Mouse (Mus musculus) limb, embryonic 14.5 days (tissue): Measurements from ENCODE around the gene Plcz1. TPM values are rescaled to one million over a fixed set of nuclear protein-coding genes. Genes with fewer than 3 reads are reported as not detected.

Source experiments
- ATAC-seq: fragments of 200-750 bp; cut with Nextera tagmentation; 2 replicates; pipeline ENCODE4 v1.8.0; 2017; ENCODE audit warnings: low read depth, moderate number of reproducible peaks, moderate TSS enrichment; ENCODE audit not compliant: low FRiP score
- DNase-seq: peaks from one replicate; pipeline ENCODE4 v3.0.0-alpha.2; 2015; ENCODE audit warnings: low spot score
- H3K27ac ChIP-seq: fragments of 300-500 bp; sonication (generic); replicated peaks from 2 replicates; pipeline ENCODE4 v1.5.1; 2014; ENCODE audit warnings: low read depth, mild to moderate bottlenecking, low read length, moderate library complexity, mixed read lengths
- H3K27me3 ChIP-seq: fragments of 300-500 bp; sonication (generic); 2 replicates; pipeline ENCODE4 v1.6.1; 2014; ENCODE audit warnings: low read length, mixed read lengths; ENCODE audit not compliant: control insufficient read depth, insufficient read depth
- H3K36me3 ChIP-seq: fragments of 300-500 bp; sonication (generic); 2 replicates; pipeline ENCODE4 v1.6.1; 2014; ENCODE audit warnings: mild to moderate bottlenecking, low read length, moderate library complexity, mixed read lengths; ENCODE audit not compliant: control insufficient read depth, insufficient read depth
- H3K4me1 ChIP-seq: fragments of 300-500 bp; sonication (generic); 2 replicates; pipeline ENCODE4 v1.6.1; 2014; ENCODE audit warnings: antibody characterized with exemption, low read length, mixed read lengths; ENCODE audit not compliant: control insufficient read depth, insufficient read depth
- H3K4me2 ChIP-seq: fragments of 300-500 bp; sonication (generic); replicated peaks from 2 replicates; pipeline ENCODE4 v1.6.1; 2014; ENCODE audit warnings: low read depth, mild to moderate bottlenecking, low read length, moderate library complexity; ENCODE audit not compliant: severe bottlenecking
- H3K4me3 ChIP-seq: fragments of 300-500 bp; sonication (generic); replicated peaks from 2 replicates; pipeline ENCODE4 v1.5.1; 2014; ENCODE audit warnings: low read length
- H3K9ac ChIP-seq: fragments of 300-500 bp; sonication (generic); 2 replicates; pipeline ENCODE4 v1.6.1; 2014; ENCODE audit warnings: mild to moderate bottlenecking, low read depth, low read length, moderate library complexity; ENCODE audit not compliant: severe bottlenecking
- H3K9me3 ChIP-seq: fragments of 300-500 bp; sonication (generic); 2 replicates; pipeline ENCODE4 v1.6.1; 2016; ENCODE audit warnings: low read length; ENCODE audit not compliant: control insufficient read depth
- POLR2A ChIP-seq: fragments of 200-500 bp; IDR thresholded peaks from 2 replicates; pipeline ENCODE4 v1.8.0; 2012; ENCODE audit warnings: inconsistent platforms, mild to moderate bottlenecking, moderate library complexity, borderline replicate concordance; ENCODE audit not compliant: insufficient read depth, insufficient read length; ENCODE audit errors: extremely low read depth
- WGBS: fragments of 180-500 bp; shearing (Covaris S2); extraction: QIAGEN DNeasy Blood & Tissue Kit; methylation state at CpG from one replicate; pipeline ENCODE4 v1.1.7; 2014; 5-methylcytosine and 5-hydroxymethylcytosine counted together
- polyA plus RNA-seq, 2 experiments: library from polyadenylated mRNA; depleted of rRNA in 1 of 2; stranded (reverse) in 1 of 2; unstranded in 1 of 2; fragments of >200 nt; fragmentation: Nextera tagmentation in 1 of 2; extraction: Ambion mirVana in 1 of 2; gene quantifications; 2 replicates each; pipeline versions ENCODE4 v1.2.1 to v1.2.3; 2012 to 2014

Gene Plcz1
- 0.03 and 0.04 TPM in 2 replicates for polyA plus RNA-seq (2012; rRNA removed)
- polyA plus RNA-seq (2014; fragmentation: Nextera tagmentation; extraction: Ambion mirVana): not detected in 2 replicates

- TF ChIP-seq POLR2A: no peak
- Histone ChIP-seq H3K36me3 (no peaks in the 10 kb centered on the region), H3K4me1 (no peaks in the 10 kb centered on the region), H3K27ac (no peak within 1 kb of the TSS), H3K27me3 (no peaks in the 10 kb centered on the region), H3K4me2 (no peak within 1 kb of the TSS), H3K9ac (no peak within 1 kb of the TSS), H3K4me3 (no peak within 1 kb of the TSS), H3K9me3 (no peaks in the 10 kb centered on the region)
- 87% methylated on average over 5 of the region's 5 CpGs for WGBS
- DNase-seq (no peak), ATAC-seq (no peak)
Measured at GRCm38 (mm10) chr6:140041357-140041756, at the start of gene Plcz1. Gene Plcz1, minus strand, starts transcription at chr6:140041457.

DNA sequence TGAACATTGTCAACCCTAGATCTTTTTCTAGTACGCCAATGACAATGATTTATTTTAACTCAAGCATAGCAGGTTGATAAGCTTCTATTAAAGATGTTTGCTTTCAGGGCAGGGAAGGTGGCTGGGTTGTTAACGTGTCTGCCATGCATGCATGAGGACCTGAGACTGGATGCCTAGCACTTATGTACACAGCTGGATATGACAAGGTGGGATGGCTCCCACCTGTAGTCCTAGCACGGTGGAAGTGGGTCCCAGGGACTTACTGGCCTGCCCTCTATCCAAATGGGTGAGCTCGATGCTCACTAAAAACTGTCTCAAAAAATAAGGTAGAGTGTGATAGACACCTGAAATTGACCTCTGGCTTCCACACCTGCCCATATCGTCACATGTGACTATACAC is 48.6 kb upstream of the Plcz1 start:
- Histone ChIP-seq H3K27me3 (no peaks in the 10 kb centered on the region), H3K4me2 (no peak overlapping the region), H3K4me1 (no peaks in the 10 kb centered on the region), H3K9me3 (no peaks in the 10 kb centered on the region), H3K9ac (no peak overlapping the region), H3K27ac (no peak overlapping the region), H3K4me3 (no peak overlapping the region), H3K36me3 (no peaks in the 10 kb centered on the region)
- no peak for DNase-seq
- ATAC-seq: no peak
- no peak for TF ChIP-seq POLR2A
- 88% methylated on average over 5 of the region's 5 CpGs for WGBS

- TF ChIP-seq POLR2A: no peak
- no peak overlapping the region for H3K9ac ChIP-seq
- 0 out of 2 replicates have a peak, but pooled peaks cover 7% of the 10 kb centered on the region for H3K9me3 ChIP-seq
- no peak overlapping the region for H3K27ac ChIP-seq
- DNase-seq (no peak), ATAC-seq (no peak)
- H3K4me1 ChIP-seq: peaks cover 8% of the 10 kb centered on the region; the same call in 1 of the 2 replicates
- no peak overlapping the region for H3K4me3 ChIP-seq
- H3K36me3 ChIP-seq: no peaks in the 10 kb centered on the region
- no peaks in the 10 kb centered on the region for H3K27me3 ChIP-seq
- no peak overlapping the region for H3K4me2 ChIP-seq
- WGBS: 77% methylated on average over 3 of the region's 3 CpGs
Measured at GRCm38 (mm10) chr6:140081739-140082138, 40.5 kb upstream of the Plcz1 start.

- peak; percentile 65; the same call in 1 of the 2 replicates for ATAC-seq
- 0 out of 2 replicates have a peak, but pooled peaks cover 7% of the 10 kb centered on the region for H3K9me3 ChIP-seq
- 51% methylated on average over 7 of the region's 7 CpGs for WGBS
Measured at GRCm38 (mm10) chr6:140080933-140081332, 39.7 kb upstream of the Plcz1 start.

GRCm38 (mm10) chr6:140069177-140069576 is 27.9 kb upstream of the Plcz1 start:
- no peaks in the 10 kb centered on the region for H3K27me3 ChIP-seq
- 87% methylated on average over 8 of the region's 8 CpGs for WGBS
- ATAC-seq (no peak), DNase-seq (no peak)
- H3K4me2 ChIP-seq: no peak overlapping the region
- H3K36me3 ChIP-seq: no peaks in the 10 kb centered on the region
- TF ChIP-seq POLR2A: no peak
- no peaks in the 10 kb centered on the region for H3K4me1 ChIP-seq
- 0 out of 2 replicates have a peak, but pooled peaks cover 5% of the 10 kb centered on the region for H3K9me3 ChIP-seq
- H3K4me3 ChIP-seq: no peak overlapping the region
- H3K9ac ChIP-seq: no peak overlapping the region
- H3K27ac ChIP-seq: no peak overlapping the region

More at GRCm38 (mm10) chr6:140080933-140081332, 39.7 kb upstream of the Plcz1 start:
- TF ChIP-seq POLR2A: no peak
- no peaks in the 10 kb centered on the region for H3K36me3 ChIP-seq
- peaks cover 8% of the 10 kb centered on the region; the same call in 1 of the 2 replicates for H3K4me1 ChIP-seq
- no peak overlapping the region for H3K4me2 ChIP-seq
- H3K27ac ChIP-seq: 0 out of 2 replicates have a peak overlapping the region, but pooled peaks have one; percentile 8
- no peak overlapping the region for H3K9ac ChIP-seq
- DNase-seq: peak; percentile 30
- no peaks in the 10 kb centered on the region for H3K27me3 ChIP-seq
- no peak overlapping the region for H3K4me3 ChIP-seq

DNA sequence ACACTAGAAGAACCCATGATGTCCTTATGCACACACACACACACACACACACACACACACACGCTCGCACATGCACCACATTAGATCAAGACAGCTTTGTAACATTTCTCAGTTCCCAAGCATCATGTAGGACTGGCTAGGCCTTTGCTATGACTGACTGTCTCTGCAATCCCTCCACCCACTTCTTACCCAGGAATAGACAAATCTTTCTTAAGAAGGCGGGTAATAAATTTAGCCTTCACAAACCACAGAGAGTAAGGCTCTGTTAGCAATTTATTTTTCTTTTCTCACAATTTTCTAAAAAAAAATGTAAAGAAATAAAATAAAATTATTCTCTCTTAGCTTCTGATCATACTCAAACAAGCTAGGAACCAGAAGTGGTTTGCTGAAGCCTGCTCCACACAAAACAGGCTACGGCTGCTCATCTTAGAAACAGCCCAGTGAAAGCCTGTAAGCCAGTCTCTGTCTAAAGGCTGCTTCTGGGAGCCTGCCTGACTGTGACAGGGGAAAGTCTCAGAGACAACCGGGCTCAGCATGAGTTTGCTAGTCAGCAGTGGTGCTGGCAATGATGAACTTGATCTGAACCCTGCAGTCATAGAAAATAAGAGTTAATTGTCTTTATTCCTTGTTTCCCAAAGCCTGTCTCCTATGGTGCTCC is 13.1 kb upstream of the Plcz1 start:
- no peak overlapping the region for H3K4me3 ChIP-seq
- DNase-seq (no peak), ATAC-seq (no peak)
- H3K27ac ChIP-seq: no peak overlapping the region
- H3K36me3 ChIP-seq: no peaks in the 10 kb centered on the region
- peaks cover 14% of the 10 kb centered on the region for H3K4me1 ChIP-seq
- H3K4me2 ChIP-seq: no peak overlapping the region
- TF ChIP-seq POLR2A: no peak
- WGBS: 77% methylated on average over 5 of the region's 5 CpGs
- no peak overlapping the region for H3K9ac ChIP-seq
- no peaks in the 10 kb centered on the region for H3K9me3 ChIP-seq
- H3K27me3 ChIP-seq: no peaks in the 10 kb centered on the region
